Mouse (Mus musculus) kidney, embryonic 16.5 days (tissue): ENCODE results near the gene Stx1b. TPM values are rescaled to one million over a fixed set of nuclear protein-coding genes. Genes with fewer than 3 reads are reported as not detected.

ENCODE experiments used
- ATAC-seq: fragments of 200-750 bp; cut with Nextera tagmentation; 2 replicates; pipeline ENCODE4 v1.8.0; 2017; ENCODE audit warnings: moderate TSS enrichment; ENCODE audit not compliant: low FRiP score, low TSS enrichment
- H3K27ac ChIP-seq: fragments of 300-500 bp; sonication (generic); 2 replicates; pipeline ENCODE4 v1.5.1; 2014; ENCODE audit warnings: low read length
- H3K27me3 ChIP-seq: fragments of 300-500 bp; sonication (generic); 2 replicates; pipeline ENCODE4 v1.6.1; 2014; ENCODE audit warnings: low read length, control low read depth, mixed read lengths; ENCODE audit not compliant: insufficient read depth
- H3K36me3 ChIP-seq: fragments of 300-500 bp; sonication (generic); 2 replicates; pipeline ENCODE4 v1.6.1; 2014; ENCODE audit warnings: low read length, control low read depth, mixed read lengths; ENCODE audit not compliant: insufficient read depth
- H3K4me1 ChIP-seq: fragments of 300-500 bp; sonication (generic); 2 replicates; pipeline ENCODE4 v1.6.1; 2014; ENCODE audit warnings: low read length, control low read depth, mixed read lengths; ENCODE audit not compliant: insufficient read depth
- H3K4me2 ChIP-seq: fragments of 300-500 bp; sonication (generic); replicated peaks from 2 replicates; pipeline ENCODE4 v1.6.1; 2014; ENCODE audit warnings: low read depth, low read length
- H3K4me3 ChIP-seq: fragments of 300-500 bp; sonication (generic); 2 replicates; pipeline ENCODE4 v1.5.1; 2014; ENCODE audit warnings: mild to moderate bottlenecking, low read length
- H3K9ac ChIP-seq: fragments of 300-500 bp; sonication (generic); replicated peaks from 2 replicates; pipeline ENCODE4 v1.6.1; 2014; ENCODE audit warnings: low read length
- H3K9me3 ChIP-seq: fragments of 300-500 bp; sonication (generic); 2 replicates; pipeline ENCODE4 v1.6.1; 2016; ENCODE audit warnings: low read length, control low read depth
- WGBS: fragments of 180-500 bp; shearing (Covaris S2); extraction: QIAGEN DNeasy Blood & Tissue Kit; methylation state at CpG from one replicate; pipeline ENCODE4 v1.1.7; 2014; 5-methylcytosine and 5-hydroxymethylcytosine counted together
- polyA plus RNA-seq: library from polyadenylated mRNA; unstranded; fragments of >200 nt; fragmentation: Nextera tagmentation; extraction: Ambion mirVana; gene quantifications from 2 replicates; pipeline ENCODE4 v1.2.1, GENCODE M21; 2015

Stx1b gene
- 3.6 and 4.4 TPM in 2 replicates for polyA plus RNA-seq

DNA sequence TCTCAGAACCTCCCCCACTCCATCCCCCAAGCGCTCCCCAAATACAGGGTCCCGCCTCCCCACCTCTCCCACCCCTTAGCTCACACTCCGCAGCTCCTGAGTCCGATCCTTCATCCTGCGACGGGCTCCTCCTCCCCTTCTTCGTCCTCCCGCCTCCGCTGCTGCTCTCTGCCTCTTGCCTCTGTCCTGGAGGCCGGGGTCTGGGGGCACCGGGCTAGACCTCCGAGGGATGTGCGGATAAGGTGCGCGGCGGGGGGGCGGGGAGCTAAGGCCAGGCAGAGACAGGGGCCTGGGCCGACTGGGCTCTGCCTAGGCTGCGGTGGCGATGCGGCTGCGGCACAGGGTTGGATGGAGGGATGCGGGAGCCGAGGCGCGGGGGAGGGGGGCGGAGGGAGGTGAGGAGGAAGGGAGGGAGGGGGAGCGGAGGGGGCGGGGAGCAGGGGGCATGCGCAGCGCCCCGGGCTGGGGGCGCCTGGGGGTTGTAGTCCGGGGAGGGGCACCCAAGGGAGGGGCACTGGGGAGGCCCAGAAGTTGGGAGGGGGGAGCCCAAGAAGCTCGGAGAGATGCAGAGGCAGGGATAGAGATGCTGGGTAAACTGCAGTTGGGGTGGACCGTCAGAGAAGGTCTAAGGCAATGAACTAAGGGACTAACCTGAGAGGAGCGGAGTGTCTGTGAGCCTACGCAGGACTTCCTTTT is at the start of gene Stx1b, which contains the start of gene Stx4a:
Gene Stx1b, minus strand, starts transcription at position 374 of the 696 bp plus-strand sequence.
Gene Stx4a, plus strand, starts transcription at position 119 of the 696 bp plus-strand sequence.
- no peaks in the 10 kb centered on the region for H3K36me3 ChIP-seq
- H3K9ac ChIP-seq, result peak within 1 kb of the TSS; percentile 75
- no peaks in the 10 kb centered on the region for H3K9me3 ChIP-seq
- peak within 1 kb of the TSS; percentile 85 for H3K4me2 ChIP-seq
- peak; percentile 73 for ATAC-seq
- no peaks in the 10 kb centered on the region for H3K27me3 ChIP-seq
- H3K27ac ChIP-seq, result peak within 1 kb of the TSS; percentile 51; the same call in 1 of the 2 replicates
- peaks cover 19% of the 10 kb centered on the region for H3K4me1 ChIP-seq
- peak within 1 kb of the TSS; percentile 64 for H3K4me3 ChIP-seq
- WGBS, result 4% methylated on average over 26 of the region's 38 CpGs

DNA sequence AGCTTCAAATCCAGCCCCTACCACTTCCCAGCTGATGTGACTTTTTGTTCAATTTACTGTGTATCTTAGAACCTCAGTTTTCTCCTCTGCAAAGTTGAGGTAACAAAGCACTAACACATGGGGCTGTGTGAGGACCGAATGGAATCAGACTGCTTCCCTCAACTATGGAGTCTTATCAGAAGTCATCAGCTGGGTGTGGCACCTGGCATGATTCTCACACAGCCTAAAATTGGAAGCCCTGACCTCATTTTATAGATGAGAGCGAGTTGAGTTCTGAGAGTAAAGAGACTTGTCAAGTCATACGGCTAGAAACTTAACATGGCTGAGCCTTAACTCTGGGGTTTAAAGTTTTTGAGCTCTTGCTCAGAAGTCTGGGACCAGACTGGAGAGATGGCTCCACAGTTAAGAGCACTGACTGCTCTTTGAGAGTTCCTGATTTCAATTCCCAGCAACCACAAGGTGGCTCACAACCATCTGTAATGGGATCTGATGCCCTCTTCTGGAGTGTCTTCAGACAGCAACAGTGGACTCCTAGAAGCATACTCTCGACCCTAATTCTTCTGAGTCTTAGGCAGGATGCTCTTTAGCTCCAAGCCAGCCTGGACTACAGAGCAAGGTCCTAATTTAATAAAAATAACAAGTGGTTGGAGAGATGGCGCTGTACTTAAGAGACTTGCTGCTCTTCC is 45.9 kb upstream of the Stx1b start:
- Histone ChIP-seq H3K9ac (no peak overlapping the region), H3K27me3 (no peaks in the 10 kb centered on the region), H3K27ac (no peak overlapping the region), H3K4me1 (peaks cover 16% of the 10 kb centered on the region), H3K4me3 (no peak overlapping the region), H3K4me2 (no peak overlapping the region), H3K36me3 (peaks cover 26% of the 10 kb centered on the region), H3K9me3 (no peaks in the 10 kb centered on the region)
- WGBS, result 83% methylated on average over 5 of the region's 5 CpGs
- no peak for ATAC-seq

DNA sequence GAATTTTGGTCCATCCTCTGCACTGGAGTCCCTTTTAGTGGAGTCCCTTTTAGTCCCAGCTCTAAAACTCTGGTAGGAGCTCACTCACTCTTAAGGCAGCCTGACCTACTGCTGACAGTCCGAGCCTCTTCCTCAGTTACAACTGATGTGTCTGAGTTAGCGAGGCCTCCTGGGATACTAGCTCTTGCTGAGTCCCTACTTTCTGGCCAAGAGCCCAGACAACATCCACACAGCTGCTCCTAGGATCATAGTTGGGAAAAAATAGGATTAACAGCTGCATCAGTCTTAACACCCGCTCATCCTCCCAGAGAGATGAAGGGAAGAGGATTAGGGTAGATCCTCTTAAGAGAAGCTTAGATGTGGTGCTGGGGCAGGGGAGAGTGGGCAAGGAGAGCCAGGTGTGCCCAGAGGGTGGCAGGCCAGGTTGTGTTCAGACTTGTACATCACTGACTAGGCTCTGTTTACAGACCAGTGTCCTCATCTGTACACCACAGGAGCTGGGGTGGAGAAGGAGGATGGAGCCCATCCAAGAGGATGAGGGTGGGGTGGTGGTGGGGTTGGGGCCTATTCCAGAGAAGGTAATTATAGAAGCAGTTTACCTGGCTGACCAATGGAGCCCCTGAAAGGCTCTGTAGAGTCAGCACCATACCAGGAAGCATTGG is 44.9 kb upstream of the Stx1b start:
- H3K4me3 ChIP-seq, result no peak overlapping the region
- peaks cover 30% of the 10 kb centered on the region for H3K36me3 ChIP-seq
- no peak overlapping the region for H3K4me2 ChIP-seq
- no peaks in the 10 kb centered on the region for H3K9me3 ChIP-seq
- peaks cover 12% of the 10 kb centered on the region for H3K4me1 ChIP-seq
- H3K9ac ChIP-seq, result 0 out of 2 replicates have a peak overlapping the region, but pooled peaks have one; percentile 29
- peak; percentile 52 for ATAC-seq
- no peak overlapping the region for H3K27ac ChIP-seq
- no peaks in the 10 kb centered on the region for H3K27me3 ChIP-seq
- WGBS, result 68% methylated on average over 3 of the region's 3 CpGs

DNA sequence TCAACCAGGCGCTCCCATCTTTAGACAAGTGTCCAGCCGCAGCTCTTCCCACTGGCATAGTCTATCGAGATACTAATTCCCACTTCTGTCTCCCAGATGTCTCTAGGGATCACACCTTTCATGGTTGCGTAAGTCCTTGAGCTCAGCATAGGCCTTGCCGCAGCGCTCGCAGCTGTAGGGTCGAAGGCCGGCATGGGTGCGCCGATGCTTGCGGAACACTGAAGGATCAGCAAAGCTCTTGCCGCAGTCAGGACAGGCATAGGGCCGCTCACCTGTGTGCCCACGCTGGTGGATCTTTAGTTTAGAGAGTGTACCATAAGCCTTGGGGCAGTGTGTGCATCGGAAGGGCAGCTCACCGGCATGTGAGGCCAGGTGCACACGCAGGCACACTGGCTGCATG is 43.3 kb upstream of the Stx1b start:
- no peak overlapping the region for H3K27ac ChIP-seq
- WGBS, result 96% methylated on average over 18 of the region's 18 CpGs

DNA sequence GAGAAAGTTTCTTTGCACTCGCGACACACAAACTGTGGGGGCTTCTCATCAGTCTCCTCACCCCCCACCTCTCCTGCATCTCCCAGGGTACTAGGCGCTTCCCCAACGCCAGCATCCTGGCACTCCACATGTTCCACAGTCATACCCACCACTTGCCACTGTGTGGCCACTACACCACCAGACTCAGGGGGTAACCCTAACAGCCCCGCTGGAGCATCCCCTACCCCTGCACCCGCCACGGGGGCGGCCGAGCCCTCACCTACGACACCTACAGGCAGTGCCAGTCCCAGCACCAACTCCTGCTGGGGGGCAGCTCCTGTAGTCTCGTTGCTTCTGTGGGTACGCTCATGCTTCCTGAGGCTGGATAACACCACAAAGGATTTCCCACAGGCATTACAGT is 42.1 kb upstream of the Stx1b start:
- Histone ChIP-seq H3K36me3 (peaks cover 32% of the 10 kb centered on the region), H3K27me3 (no peaks in the 10 kb centered on the region), H3K9me3 (no peaks in the 10 kb centered on the region), H3K9ac (no peak overlapping the region), H3K27ac (no peak overlapping the region), H3K4me2 (no peak overlapping the region), H3K4me1 (no peaks in the 10 kb centered on the region), H3K4me3 (no peak overlapping the region)
- ATAC-seq, result no peak
- 91% methylated on average over 12 of the region's 12 CpGs for WGBS

More for the DNA sequence above, 43.3 kb upstream of the Stx1b start:
- H3K4me2 ChIP-seq, result no peak overlapping the region
- H3K4me3 ChIP-seq, result no peak overlapping the region
- H3K36me3 ChIP-seq, result peaks cover 32% of the 10 kb centered on the region
- no peak overlapping the region for H3K9ac ChIP-seq
- no peak for ATAC-seq
- H3K4me1 ChIP-seq, result no peaks in the 10 kb centered on the region
- H3K27me3 ChIP-seq, result no peaks in the 10 kb centered on the region
- H3K9me3 ChIP-seq, result no peaks in the 10 kb centered on the region

DNA sequence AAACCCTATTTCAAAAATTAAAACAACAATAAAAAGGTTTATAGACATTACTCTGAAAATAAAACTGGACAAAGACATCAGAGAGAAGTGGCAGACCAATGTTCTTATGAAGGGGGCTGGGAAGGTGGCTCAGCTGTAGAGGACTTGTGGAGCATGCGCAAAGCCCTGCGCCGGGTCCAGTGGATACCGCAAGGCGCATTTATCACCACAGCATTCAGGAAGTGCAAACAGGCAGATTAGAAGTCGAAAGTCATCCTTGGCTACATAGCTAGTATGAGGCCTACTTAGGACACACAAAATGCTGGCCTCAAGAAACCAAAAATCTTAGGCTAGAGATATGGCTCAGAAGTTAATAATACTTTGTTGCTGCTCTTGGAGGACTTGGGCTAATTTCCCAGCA is 33.9 kb upstream of the Stx1b start:
- no peak for ATAC-seq
- no peaks in the 10 kb centered on the region for H3K36me3 ChIP-seq
- H3K9ac ChIP-seq, result no peak overlapping the region
- H3K4me2 ChIP-seq, result no peak overlapping the region
- H3K4me3 ChIP-seq, result no peak overlapping the region
- no peaks in the 10 kb centered on the region for H3K4me1 ChIP-seq
- 98% methylated on average over 6 of the region's 6 CpGs for WGBS
- no peaks in the 10 kb centered on the region for H3K27me3 ChIP-seq
- no peaks in the 10 kb centered on the region for H3K9me3 ChIP-seq
- no peak overlapping the region for H3K27ac ChIP-seq

DNA sequence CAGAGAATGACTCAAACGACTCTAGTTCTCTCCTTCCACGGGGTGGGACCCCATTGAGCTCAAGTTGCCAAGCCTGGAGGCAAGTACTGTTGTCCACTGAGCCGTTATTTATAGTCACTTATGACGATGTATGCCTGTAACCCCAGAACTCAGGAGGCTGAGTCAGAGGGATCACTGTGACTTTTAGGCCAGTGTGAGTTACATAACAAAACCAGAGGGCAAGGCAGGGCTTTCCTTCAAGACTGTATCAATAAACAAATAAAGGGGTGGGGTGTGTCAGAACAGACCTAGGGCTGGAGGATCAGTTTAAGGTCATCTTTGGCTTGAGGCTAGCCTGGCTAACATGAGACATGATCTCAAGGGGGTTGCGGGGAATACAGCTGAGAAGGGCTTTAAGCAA is 26.6 kb upstream of the Stx1b start:
- no peak overlapping the region for H3K9ac ChIP-seq
- H3K4me3 ChIP-seq, result no peak overlapping the region
- no peak overlapping the region for H3K4me2 ChIP-seq
- no peak for ATAC-seq
- no peak overlapping the region for H3K27ac ChIP-seq
- no peaks in the 10 kb centered on the region for H3K27me3 ChIP-seq
- H3K4me1 ChIP-seq, result no peaks in the 10 kb centered on the region
- H3K36me3 ChIP-seq, result peaks cover 21% of the 10 kb centered on the region
- 51% methylated on average over 5 of the region's 5 CpGs for WGBS
- H3K9me3 ChIP-seq, result no peaks in the 10 kb centered on the region

DNA sequence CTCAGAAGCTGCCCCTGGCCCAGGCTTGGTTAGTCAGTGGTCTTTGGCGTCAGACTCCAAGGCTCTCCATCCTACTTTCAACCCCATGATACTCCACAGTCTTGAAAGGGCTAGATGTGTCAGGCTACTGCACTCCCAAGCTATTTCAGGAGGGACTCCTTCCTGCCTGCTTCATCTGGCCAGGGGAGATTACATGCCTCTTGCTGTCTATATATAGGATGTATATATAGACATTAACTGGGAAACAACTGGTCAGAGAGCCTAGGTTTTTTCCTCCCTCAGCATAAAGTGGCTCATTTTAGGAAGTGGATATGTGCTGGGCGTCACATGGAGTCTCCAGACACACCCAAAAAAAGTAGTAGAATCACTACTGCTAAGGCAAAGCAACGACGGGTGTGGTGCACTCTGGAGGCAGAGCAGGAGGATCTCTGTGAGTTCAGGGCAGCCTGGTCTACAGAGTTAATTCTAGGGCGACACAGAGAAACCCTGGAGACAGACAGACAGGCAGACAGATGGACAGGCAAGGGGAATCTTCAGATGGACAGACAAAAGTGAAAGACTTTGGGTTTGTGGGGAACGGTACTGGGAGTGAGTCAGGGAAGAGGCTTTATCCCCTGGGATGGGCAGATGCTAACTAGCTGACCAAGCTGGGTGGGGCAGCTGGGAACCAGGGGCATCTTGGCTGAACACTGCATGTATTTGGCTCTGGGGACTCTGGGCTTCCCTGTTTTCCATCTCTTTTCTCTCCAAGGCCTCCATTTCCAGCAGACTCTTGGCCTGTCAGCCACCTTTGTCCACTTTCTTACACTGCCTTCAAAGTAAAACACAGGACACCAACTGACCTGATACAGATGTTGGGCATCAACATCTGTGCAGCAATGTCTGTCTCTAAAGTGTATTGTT is 25.9 kb upstream of the Stx1b start:
- no peak for ATAC-seq
- Histone ChIP-seq H3K27ac (no peak overlapping the region), H3K27me3 (no peaks in the 10 kb centered on the region), H3K4me1 (no peaks in the 10 kb centered on the region), H3K9ac (no peak overlapping the region), H3K4me2 (no peak overlapping the region), H3K36me3 (peaks cover 25% of the 10 kb centered on the region), H3K4me3 (no peak overlapping the region), H3K9me3 (no peaks in the 10 kb centered on the region)
- WGBS, result 77% methylated on average over 6 of the region's 6 CpGs

DNA sequence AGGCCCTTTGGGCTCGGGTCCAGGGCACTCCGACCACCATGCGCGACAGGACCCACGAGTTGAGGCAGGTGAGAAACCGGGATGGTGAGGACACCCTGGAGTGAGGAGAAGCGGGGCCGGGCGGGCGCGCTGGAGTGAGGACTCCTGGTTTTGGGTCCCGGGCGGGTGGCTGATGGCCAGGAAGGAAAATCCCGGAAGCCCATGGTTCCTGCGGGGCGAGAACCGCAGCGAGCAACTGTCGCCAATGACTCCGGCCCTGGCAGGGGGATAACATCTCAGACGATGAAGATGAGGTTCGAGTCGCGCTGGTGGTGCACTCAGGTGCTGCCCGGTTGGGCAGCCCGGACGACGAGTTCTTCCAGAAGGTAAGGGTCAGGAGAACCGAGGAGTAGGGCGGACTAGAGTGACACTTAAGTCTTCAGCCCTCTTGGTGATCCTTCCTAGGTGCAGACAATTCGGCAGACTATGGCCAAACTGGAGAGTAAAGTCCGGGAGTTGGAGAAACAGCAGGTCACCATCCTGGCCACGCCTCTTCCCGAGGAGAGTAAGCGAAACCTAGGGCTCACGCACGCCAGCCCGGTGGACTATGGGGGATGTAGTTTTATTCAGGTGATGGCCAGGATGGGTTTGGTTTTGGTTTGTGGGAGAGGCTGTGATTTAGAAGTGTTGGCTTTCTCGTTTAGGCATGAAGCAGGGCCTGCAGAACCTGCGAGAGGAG is 17.8 kb upstream of the Stx1b start:
- under 1% methylated on average over 40 of the region's 40 CpGs for WGBS
- Histone ChIP-seq H3K4me1 (peaks cover 7% of the 10 kb centered on the region), H3K9ac (peak overlapping the region; percentile 86), H3K4me3 (peak overlapping the region; percentile 89), H3K9me3 (no peaks in the 10 kb centered on the region), H3K27me3 (no peaks in the 10 kb centered on the region), H3K27ac (peak overlapping the region; percentile 91), H3K4me2 (peak overlapping the region; percentile 94), H3K36me3 (peaks cover 26% of the 10 kb centered on the region)
- peak; percentile 72 for ATAC-seq
